Mouse (Mus musculus) erythroblast, embryonic 14.5 days (primary cell): ENCODE data around the gene Tbca.

ENCODE experiments used
- GATA1 ChIP-seq: IDR thresholded peaks from 2 replicates; pipeline ENCODE4 v1.6.1; 2012; ENCODE audit warnings: low read length, inconsistent platforms, mixed read lengths
- TAL1 ChIP-seq: IDR thresholded peaks from 3 replicates; pipeline ENCODE4 v1.6.1; 2012; ENCODE audit warnings: low read length, inconsistent platforms, mixed read lengths

DNA sequence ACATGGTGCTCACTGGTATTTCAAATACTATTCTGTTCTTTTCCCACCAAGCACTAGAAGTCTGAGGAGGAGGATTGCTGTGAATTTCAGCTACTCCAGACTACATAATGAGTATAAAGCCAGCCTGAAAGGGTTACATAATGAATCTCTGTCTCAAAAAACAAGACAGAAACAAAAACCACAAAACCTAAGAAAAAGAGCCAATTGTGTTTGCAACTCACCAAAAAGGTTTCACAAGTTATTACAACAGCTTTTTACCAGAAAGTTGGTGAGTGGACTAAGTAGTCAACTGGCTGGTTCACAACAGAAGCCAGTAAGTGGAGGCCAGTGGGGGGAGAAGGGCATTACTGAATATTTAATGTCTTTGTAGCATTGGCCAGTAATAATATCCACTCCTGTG is 19.9 kb downstream of the Tbca start:
- TF ChIP-seq GATA1: no peak
- TF ChIP-seq TAL1: no peak
